In genomic region chr6:101211361-101211841, GRCm38 (mm10) we compare ENCODE assay signal across 13 mouse cellular contexts.
DNase-seq lines count a peak whose midpoint lies in the region; ATAC-seq lines count a peak whose summit lies in the region.
"Had no signal": no experiment of that assay in that cellular context is flagged by ENCODE, and none has a peak within 500 bp of the region (broad histone marks: within the 10 kb centered on the region; RNA-seq: fewer than 3 reads in every experiment).

No protein-coding gene starts in this region.

- no peaks in the 10 kb centered on the region for H3K27me3 ChIP-seq in midbrain, embryonic 13.5 days
- no peaks in the 10 kb centered on the region; the same call in 1 of the 2 replicates for H3K27me3 ChIP-seq in midbrain, embryonic 10.5 days (ENCODE audit: low read depth, poor library complexity, severe bottlenecking)
- no peaks in the 10 kb centered on the region for H3K27me3 ChIP-seq in midbrain, embryonic 16.5 days (ENCODE audit: control insufficient read depth, insufficient read depth, low read depth, low read length)
- H3K27me3 ChIP-seq: lung, embryonic 15.5 days; stomach, embryonic 15.5 days had no signal

- WGBS in midbrain, embryonic 13.5 days: 78% methylated on average over 8 of the region's 8 CpGs
- WGBS in midbrain, embryonic 10.5 days: 89% methylated on average over 8 of the region's 8 CpGs
- 59% methylated on average over 8 of the region's 8 CpGs for WGBS in midbrain, embryonic 16.5 days

- no peak overlapping the region for H3K4me2 ChIP-seq in midbrain, embryonic 13.5 days (replicated peaks)
- no peak overlapping the region for H3K4me2 ChIP-seq in midbrain, embryonic 16.5 days (ENCODE audit: low read length)
- H3K4me2 ChIP-seq: lung, embryonic 15.5 days; stomach, embryonic 15.5 days had no signal

- peaks cover 23% of the 10 kb centered on the region for H3K4me1 ChIP-seq in midbrain, embryonic 13.5 days (replicated peaks)
- peaks cover 11% of the 10 kb centered on the region for H3K4me1 ChIP-seq in midbrain, embryonic 10.5 days
- peaks cover 9% of the 10 kb centered on the region for H3K4me1 ChIP-seq in midbrain, embryonic 16.5 days (ENCODE audit: control insufficient read depth, insufficient read depth, low read length)

- H3K27ac ChIP-seq in midbrain, embryonic 13.5 days: no peak overlapping the region
- no peak overlapping the region for H3K27ac ChIP-seq in midbrain, embryonic 10.5 days (replicated peaks)
- peak overlapping the region; percentile 8; the same call in 1 of the 2 replicates for H3K27ac ChIP-seq in midbrain, embryonic 16.5 days (ENCODE audit: low read length)
- H3K27ac ChIP-seq: lung, embryonic 15.5 days; stomach, embryonic 15.5 days had no signal

- no peaks in the 10 kb centered on the region for H3K36me3 ChIP-seq in midbrain, embryonic 13.5 days
- H3K36me3 ChIP-seq in midbrain, embryonic 10.5 days: no peaks in the 10 kb centered on the region
- no peaks in the 10 kb centered on the region for H3K36me3 ChIP-seq in midbrain, embryonic 16.5 days (ENCODE audit: control insufficient read depth, insufficient read depth, low read length)
- H3K36me3 ChIP-seq: lung, embryonic 15.5 days; stomach, embryonic 15.5 days had no signal

- no peak for DNase-seq in frontal cortex, postnatal 25 days (ENCODE audit: low spot score in 2 of 2)
- DNase-seq in midbrain, embryonic 10.5 days (ENCODE audit: low spot score): no peak
- peak; percentile 87 to 90 for DNase-seq in cerebellum, postnatal 10 days
- DNase-seq in gastrocnemius, postnatal 4 days (ENCODE audit: low spot score in 2 of 2): no peak
- DNase-seq in adrenal gland, adult (ENCODE audit: inconsistent age in 2 of 2, low spot score in 1 of 2): no peak
- DNase-seq: kidney, postnatal 10 days had no signal

- ATAC-seq in frontal cortex, adult (ENCODE audit: low TSS enrichment): peak; percentile 31
- ATAC-seq in midbrain, embryonic 13.5 days: peak; percentile 56
- ATAC-seq in midbrain, embryonic 16.5 days: peak; percentile 83
- ATAC-seq: inflammation-experienced regulatory T-cells, adult 6 months had no signal

- no peaks in the 10 kb centered on the region for H3K9me3 ChIP-seq in midbrain, embryonic 13.5 days
- no peaks in the 10 kb centered on the region for H3K9me3 ChIP-seq in midbrain, embryonic 10.5 days (replicated peaks)
- H3K9me3 ChIP-seq in midbrain, embryonic 16.5 days (replicated peaks; ENCODE audit: control insufficient read depth, low read length, poor library complexity, severe bottlenecking): no peaks in the 10 kb centered on the region
- H3K9me3 ChIP-seq: lung, embryonic 15.5 days; stomach, embryonic 15.5 days had no signal

- no peak overlapping the region for H3K4me3 ChIP-seq in midbrain, embryonic 13.5 days (replicated peaks)
- H3K4me3 ChIP-seq in midbrain, embryonic 10.5 days: no peak overlapping the region
- H3K4me3 ChIP-seq in midbrain, embryonic 16.5 days (ENCODE audit: low read depth, low read length): no peak overlapping the region
- H3K4me3 ChIP-seq: lung, embryonic 15.5 days; myocyte; stomach, embryonic 15.5 days had no signal

- H3K9ac ChIP-seq in midbrain, embryonic 13.5 days (replicated peaks): no peak overlapping the region
- no peak overlapping the region for H3K9ac ChIP-seq in midbrain, embryonic 16.5 days (ENCODE audit: low read depth, low read length)
- H3K9ac ChIP-seq: lung, embryonic 15.5 days; stomach, embryonic 15.5 days had no signal

Comparison
In these comparisons a context has a peak if more than half of its experiments do, and no peak if none do; other contexts are left out.
1. ATAC-seq: peak in every context shown above with its lines; median percentile 83 in midbrain, embryonic 16.5 days; 56 in midbrain, embryonic 13.5 days; 31 in frontal cortex, adult.
2. DNase-seq: peak in cerebellum, postnatal 10 days (2 of 2); none in frontal cortex, postnatal 25 days (0 of 2), midbrain, embryonic 10.5 days (single experiment), gastrocnemius, postnatal 4 days (0 of 2) and adrenal gland, adult (0 of 2).